Mouse (Mus musculus) stomach, postnatal 0 days (tissue): ENCODE results near the gene Apba3. TPM values are rescaled to one million over a fixed set of nuclear protein-coding genes. Genes with fewer than 3 reads are reported as not detected.

Source experiments
- ATAC-seq: fragments of 200-750 bp; cut with Nextera tagmentation; 2 replicates; pipeline ENCODE4 v1.8.0; 2017; ENCODE audit not compliant: low FRiP score, low TSS enrichment
- DNase-seq: peaks from one replicate; pipeline ENCODE4 v3.0.0-alpha.2; 2016; ENCODE audit warnings: low spot score
- H3K27ac ChIP-seq: fragments of 300-500 bp; sonication (generic); replicated peaks from 2 replicates; pipeline ENCODE4 v1.5.1; 2014; ENCODE audit warnings: mild to moderate bottlenecking, control low read depth
- H3K27me3 ChIP-seq: fragments of 300-500 bp; sonication (generic); 2 replicates; pipeline ENCODE4 v1.6.1; 2014; ENCODE audit warnings: low read length; ENCODE audit not compliant: control insufficient read depth, insufficient read depth
- H3K36me3 ChIP-seq: fragments of 300-500 bp; sonication (generic); 2 replicates; pipeline ENCODE4 v1.6.1; 2014; ENCODE audit warnings: low read length, mixed read lengths; ENCODE audit not compliant: control insufficient read depth, insufficient read depth
- H3K4me1 ChIP-seq: fragments of 300-500 bp; sonication (generic); replicated peaks from 2 replicates; pipeline ENCODE4 v1.6.1; 2014; ENCODE audit warnings: antibody characterized with exemption; ENCODE audit not compliant: control insufficient read depth, insufficient read depth
- H3K4me2 ChIP-seq: fragments of 300-500 bp; sonication (generic); replicated peaks from 2 replicates; pipeline ENCODE4 v1.6.1; 2014; ENCODE audit warnings: low read depth, mild to moderate bottlenecking, control low read depth, moderate library complexity
- H3K4me3 ChIP-seq: fragments of 300-500 bp; sonication (generic); 2 replicates; pipeline ENCODE4 v1.5.1; 2014; ENCODE audit warnings: low read depth, low read length, control low read depth
- H3K9ac ChIP-seq: fragments of 300-500 bp; sonication (generic); 2 replicates; pipeline ENCODE4 v1.6.1; 2014; ENCODE audit warnings: mild to moderate bottlenecking, low read length, control low read depth, mixed read lengths
- H3K9me3 ChIP-seq: fragments of 300-500 bp; sonication (generic); 2 replicates; pipeline ENCODE4 v1.6.1; 2016; ENCODE audit warnings: low read length; ENCODE audit not compliant: control insufficient read depth
- CTCF ChIP-seq: IDR thresholded peaks from 2 replicates; pipeline ENCODE4 v1.5.1; 2016; ENCODE audit warnings: antibody characterized with exemption, low read depth, mild to moderate bottlenecking, moderate library complexity
- EP300 ChIP-seq: optimal IDR thresholded peaks from 2 replicates; pipeline ENCODE3; 2016; ENCODE audit warnings: antibody characterized with exemption
- WGBS: fragments of 180-500 bp; shearing (Covaris S2); extraction: QIAGEN DNeasy Blood & Tissue Kit; methylation state at CpG from one replicate; pipeline ENCODE4 v1.1.7; 2014; 5-methylcytosine and 5-hydroxymethylcytosine counted together
- polyA plus RNA-seq: library from polyadenylated mRNA; unstranded; fragments of >200 nt; fragmentation: Nextera tagmentation; extraction: Ambion mirVana; gene quantifications from 2 replicates; pipeline ENCODE4 v1.2.1, GENCODE M21; 2015

The Apba3 gene
- polyA plus RNA-seq, 1 experiment from 2014 or later = 30.5 TPM

DNA sequence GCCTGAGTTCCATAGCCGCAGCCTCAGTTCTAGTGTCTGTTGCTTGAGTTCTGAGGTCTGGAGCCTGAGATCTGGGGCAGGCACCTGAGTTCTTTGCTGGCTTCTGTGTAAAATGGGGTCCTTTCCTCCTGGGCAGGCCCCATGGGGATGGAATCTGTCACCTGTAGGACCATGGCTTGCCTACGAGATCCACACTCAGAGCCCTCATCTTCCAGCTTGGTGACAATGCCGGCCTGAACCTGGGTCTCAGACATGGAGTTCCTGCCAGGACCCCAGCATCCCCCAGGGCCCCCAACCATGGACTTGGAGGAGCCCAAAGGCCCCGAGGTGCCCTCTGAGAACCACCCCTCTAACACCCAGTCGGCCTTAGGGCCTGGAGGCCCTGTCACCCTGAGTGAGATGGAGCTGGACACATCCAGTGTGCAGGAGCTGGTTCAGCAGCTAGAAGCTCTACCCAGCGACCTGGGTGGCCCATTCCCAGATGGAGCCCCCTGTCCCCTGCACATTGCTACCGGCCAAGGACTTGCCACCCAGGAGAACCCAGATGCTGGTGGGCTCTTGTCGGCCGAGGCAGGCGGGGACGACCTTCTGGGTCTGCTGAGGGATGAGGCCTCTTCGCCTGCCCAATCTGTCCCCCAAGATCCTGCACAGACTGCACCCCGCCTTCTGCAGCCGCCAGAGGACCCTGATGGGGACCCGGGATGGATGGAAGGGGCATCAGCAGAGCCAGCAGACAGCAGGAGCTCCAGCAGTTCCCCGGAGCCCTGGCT is 2.1 kb downstream of the Apba3 start:
- TF ChIP-seq EP300 = no peak
- no peak for TF ChIP-seq CTCF
- ATAC-seq = no peak
- Histone ChIP-seq H3K9me3 (no peaks in the 10 kb centered on the region), H3K27me3 (no peaks in the 10 kb centered on the region), H3K4me2 (peak overlapping the region; percentile 78), H3K36me3 (peaks cover 34% of the 10 kb centered on the region), H3K4me1 (peaks cover 2% of the 10 kb centered on the region; the same call in 1 of the 2 replicates), H3K4me3 (peak overlapping the region; percentile 55), H3K27ac (peak overlapping the region; percentile 70; the same call in 1 of the 2 replicates), H3K9ac (peak overlapping the region; percentile 87)
- no peak for DNase-seq
- WGBS = 75% methylated on average over 16 of the region's 16 CpGs

DNA sequence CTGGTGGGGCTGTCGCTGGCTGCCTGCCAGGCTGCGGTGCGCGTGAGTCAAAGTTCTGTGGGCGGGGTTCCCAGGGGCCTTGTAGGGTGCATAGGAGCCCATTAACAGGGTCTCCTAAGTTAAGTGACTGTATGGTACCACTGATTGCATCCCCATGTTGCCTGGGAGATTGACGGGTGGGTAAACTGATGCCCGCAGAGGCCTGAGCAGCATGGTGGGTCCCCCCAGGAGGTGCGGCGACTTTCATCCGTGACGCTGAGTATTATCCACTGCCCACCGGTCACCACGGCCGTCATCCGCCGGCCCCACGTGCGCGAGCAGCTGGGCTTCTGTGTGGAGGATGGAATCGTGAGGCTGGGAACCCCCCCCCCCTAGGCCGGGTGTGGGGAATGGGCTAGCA is 5.6 kb downstream of the Apba3 start:
- ATAC-seq = no peak
- no peaks in the 10 kb centered on the region for H3K27me3 ChIP-seq
- H3K27ac ChIP-seq = no peak overlapping the region
- no peak for DNase-seq
- H3K4me1 ChIP-seq = peaks cover 2% of the 10 kb centered on the region; the same call in 1 of the 2 replicates
- H3K4me3 ChIP-seq = no peak overlapping the region
- H3K9ac ChIP-seq = no peak overlapping the region
- 87% methylated on average over 21 of the region's 21 CpGs for WGBS
- TF ChIP-seq EP300 (no peak), CTCF (no peak)
- no peaks in the 10 kb centered on the region for H3K9me3 ChIP-seq
- peaks cover 30% of the 10 kb centered on the region for H3K36me3 ChIP-seq
- H3K4me2 ChIP-seq = no peak overlapping the region

DNA sequence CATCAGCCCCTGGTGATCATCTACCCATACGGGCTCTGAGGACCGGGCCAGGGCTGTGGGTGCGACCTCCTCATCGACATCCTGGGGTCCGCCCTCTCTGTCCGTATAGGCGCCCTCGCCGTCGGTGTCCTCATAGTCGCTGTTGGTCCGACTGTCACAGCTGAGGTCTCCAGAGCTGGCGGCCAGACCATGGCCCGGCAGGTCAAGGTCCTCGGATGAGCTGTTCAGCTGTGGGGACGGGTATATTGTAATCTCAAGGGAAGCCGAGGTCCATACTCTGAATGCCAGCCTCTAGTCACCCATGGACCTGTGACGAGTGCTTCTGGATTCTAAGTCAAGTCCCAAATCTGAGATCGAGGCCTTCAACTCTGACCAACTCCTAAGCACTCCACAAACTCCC is 7.1 kb downstream of the Apba3 start:
- no peak for ATAC-seq
- H3K4me3 ChIP-seq = no peak overlapping the region
- H3K36me3 ChIP-seq = peaks cover 30% of the 10 kb centered on the region
- no peak for DNase-seq
- H3K4me2 ChIP-seq = no peak overlapping the region
- no peak overlapping the region for H3K27ac ChIP-seq
- TF ChIP-seq EP300 (no peak), CTCF (no peak)
- no peaks in the 10 kb centered on the region for H3K9me3 ChIP-seq
- no peak overlapping the region for H3K9ac ChIP-seq
- 95% methylated on average over 19 of the region's 19 CpGs for WGBS
- H3K27me3 ChIP-seq = no peaks in the 10 kb centered on the region
- no peaks in the 10 kb centered on the region; the same call in 1 of the 2 replicates for H3K4me1 ChIP-seq

DNA sequence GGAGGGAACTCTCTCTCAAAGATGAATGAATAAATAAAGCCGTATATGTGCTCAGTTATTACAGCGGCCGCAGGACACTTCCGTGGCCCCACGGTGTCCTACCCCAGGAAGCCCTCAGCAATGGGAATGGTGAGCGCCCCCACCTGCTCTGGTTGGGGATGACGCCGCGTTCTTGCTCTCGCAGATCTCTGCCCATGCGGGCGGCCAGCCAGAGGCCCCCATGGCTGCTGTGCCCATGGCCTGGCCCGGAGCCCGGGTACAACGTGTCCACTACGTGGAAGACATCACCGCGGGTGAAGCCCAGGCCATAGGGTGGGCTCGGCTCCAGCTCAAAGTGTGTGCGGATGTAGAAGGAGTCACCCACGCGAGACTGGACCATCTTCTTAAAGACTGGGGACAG is 10.9 kb downstream of the Apba3 start:
- H3K4me2 ChIP-seq = no peak overlapping the region
- no peak overlapping the region for H3K9ac ChIP-seq
- H3K27me3 ChIP-seq = no peaks in the 10 kb centered on the region
- TF ChIP-seq CTCF (no peak), EP300 (no peak)
- H3K4me3 ChIP-seq = no peak overlapping the region
- H3K4me1 ChIP-seq = no peaks in the 10 kb centered on the region
- no peak for DNase-seq
- no peak overlapping the region for H3K27ac ChIP-seq
- WGBS = 76% methylated on average over 22 of the region's 22 CpGs
- no peak for ATAC-seq
- H3K36me3 ChIP-seq = peaks cover 14% of the 10 kb centered on the region; the same call in 1 of the 2 replicates
- no peaks in the 10 kb centered on the region for H3K9me3 ChIP-seq

DNA sequence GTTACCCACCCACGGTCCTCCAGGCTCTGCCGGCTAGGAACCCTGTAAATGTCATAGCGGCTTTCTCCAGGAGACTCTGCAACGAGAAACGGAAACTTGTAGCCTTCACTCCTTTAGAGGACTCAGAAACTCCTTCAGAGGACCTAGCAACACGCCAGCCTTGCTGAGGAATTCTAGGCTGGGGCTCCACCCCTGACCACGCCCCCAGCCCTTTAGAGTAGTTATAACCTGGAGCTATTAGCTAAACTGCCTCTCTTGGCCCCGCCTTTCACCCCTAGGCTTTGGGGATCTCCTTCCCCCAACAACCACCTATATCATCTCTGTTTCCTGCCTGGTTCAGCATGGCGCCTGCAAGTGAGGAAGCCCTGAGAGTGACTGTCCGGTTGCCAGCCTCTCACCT is 12.7 kb downstream of the Apba3 start:
- WGBS = 42% methylated on average over 10 of the region's 10 CpGs
- ATAC-seq (no peak), DNase-seq (no peak)
- Histone ChIP-seq H3K36me3 (0 out of 2 replicates have a peak, but pooled peaks cover 2% of the 10 kb centered on the region), H3K4me2 (no peak overlapping the region), H3K27ac (no peak overlapping the region), H3K4me1 (no peaks in the 10 kb centered on the region), H3K9me3 (no peaks in the 10 kb centered on the region), H3K9ac (no peak overlapping the region), H3K4me3 (no peak overlapping the region), H3K27me3 (no peaks in the 10 kb centered on the region)
- TF ChIP-seq EP300 (no peak), CTCF (no peak)

DNA sequence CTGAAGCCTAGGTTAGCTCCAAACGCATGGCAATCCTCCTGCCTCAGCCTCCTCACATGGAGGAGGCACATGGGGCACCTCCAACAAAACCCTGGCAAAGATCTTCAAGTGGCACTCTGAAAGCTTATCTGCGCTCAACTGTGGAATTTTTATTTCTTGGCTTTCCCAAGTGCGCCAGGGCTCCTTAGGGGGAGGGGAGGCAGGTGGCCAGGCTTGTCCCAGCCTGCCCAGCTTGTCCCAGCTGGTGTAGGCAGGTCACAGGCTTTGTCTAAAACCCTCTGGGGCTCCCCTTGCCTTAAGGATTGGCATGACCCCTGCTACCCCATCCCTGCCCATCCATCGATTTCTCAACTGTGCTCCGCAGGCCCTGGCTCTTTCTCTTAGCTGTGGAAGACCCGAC is 17.4 kb downstream of the Apba3 start:
- no peak overlapping the region for H3K27ac ChIP-seq

More for the DNA sequence above, 17.4 kb downstream of the Apba3 start:
- Histone ChIP-seq H3K27me3 (no peaks in the 10 kb centered on the region), H3K4me3 (no peak overlapping the region), H3K4me1 (no peaks in the 10 kb centered on the region), H3K9me3 (no peaks in the 10 kb centered on the region), H3K36me3 (no peaks in the 10 kb centered on the region), H3K4me2 (peak overlapping the region; percentile 65; the same call in 1 of the 2 replicates), H3K9ac (0 out of 2 replicates have a peak overlapping the region, but pooled peaks have one; percentile 23)
- no peak for DNase-seq
- no peak for TF ChIP-seq CTCF
- WGBS = 45% methylated on average over 6 of the region's 6 CpGs
- no peak for ATAC-seq
